Mouse (Mus musculus) CH12.LX (cell line): ENCODE results near the gene Hes6.

Experiments
- BHLHE40 ChIP-seq: IDR thresholded peaks from 2 replicates; pipeline ENCODE4 v1.6.1; 2011; ENCODE audit warnings: mild to moderate bottlenecking, low read depth, low read length, improper control_type of control experiment
- CHD2 ChIP-seq: IDR thresholded peaks from 2 replicates; pipeline ENCODE4 v1.6.1; 2011; ENCODE audit warnings: low read length, improper control_type of control experiment
- CTCF ChIP-seq, 2 experiments: IDR thresholded peaks in 1 of 2; conservative IDR thresholded peaks in 1 of 2; 2 replicates each; pipeline ENCODE4 v1.5.1; 2011 to 2012; ENCODE audit warnings: low read depth in 2 of 2, low read length in 2 of 2, improper control_type of control experiment in 1 of 2, inconsistent platforms in 1 of 2, mild to moderate bottlenecking in 1 of 2, moderate library complexity in 1 of 2
- E2F4 ChIP-seq: IDR thresholded peaks from 2 replicates; pipeline ENCODE4 v1.6.1; 2011; ENCODE audit warnings: low read depth, low read length, improper control_type of control experiment; ENCODE audit not compliant: insufficient replicate concordance
- EP300 ChIP-seq: IDR thresholded peaks from 2 replicates; pipeline ENCODE4 v1.6.1; 2011; ENCODE audit warnings: low read length, improper control_type of control experiment
- JUN ChIP-seq: IDR thresholded peaks from 2 replicates; pipeline ENCODE4 v1.6.1; 2011; ENCODE audit warnings: low read depth, mild to moderate bottlenecking, low read length, improper control_type of control experiment, moderate library complexity; ENCODE audit not compliant: insufficient read depth
- MEF2A ChIP-seq: IDR thresholded peaks from 2 replicates; pipeline ENCODE4 v1.6.1; 2014; ENCODE audit warnings: low read depth, mild to moderate bottlenecking, inconsistent platforms, low read length, improper control_type of control experiment, borderline replicate concordance
- MXI1 ChIP-seq: IDR thresholded peaks from 2 replicates; pipeline ENCODE4 v1.6.1; 2011; ENCODE audit warnings: mild to moderate bottlenecking, low read depth, low read length, improper control_type of control experiment
- MYC ChIP-seq: IDR thresholded peaks from 2 replicates; pipeline ENCODE4 v1.6.1; 2011; ENCODE audit warnings: low read depth, mild to moderate bottlenecking, improper control_type of control experiment, low read length
- NRF1 ChIP-seq: IDR thresholded peaks from 2 replicates; pipeline ENCODE4 v1.6.1; 2014; ENCODE audit warnings: low read depth, mild to moderate bottlenecking, inconsistent platforms, low read length, improper control_type of control experiment, moderate library complexity
- POLR2A ChIP-seq: IDR thresholded peaks from 2 replicates; pipeline ENCODE4 v1.6.1; 2011; ENCODE audit warnings: low read depth, mild to moderate bottlenecking, improper control_type of control experiment, low read length
- SMC3 ChIP-seq: IDR thresholded peaks from 2 replicates; pipeline ENCODE4 v1.6.1; 2011; ENCODE audit warnings: low read depth, low read length, improper control_type of control experiment
- ZKSCAN1 ChIP-seq: IDR thresholded peaks from 2 replicates; pipeline ENCODE4 v1.6.1; 2012; ENCODE audit warnings: low read depth, inconsistent platforms, low read length, improper control_type of control experiment, borderline replicate concordance

DNA sequence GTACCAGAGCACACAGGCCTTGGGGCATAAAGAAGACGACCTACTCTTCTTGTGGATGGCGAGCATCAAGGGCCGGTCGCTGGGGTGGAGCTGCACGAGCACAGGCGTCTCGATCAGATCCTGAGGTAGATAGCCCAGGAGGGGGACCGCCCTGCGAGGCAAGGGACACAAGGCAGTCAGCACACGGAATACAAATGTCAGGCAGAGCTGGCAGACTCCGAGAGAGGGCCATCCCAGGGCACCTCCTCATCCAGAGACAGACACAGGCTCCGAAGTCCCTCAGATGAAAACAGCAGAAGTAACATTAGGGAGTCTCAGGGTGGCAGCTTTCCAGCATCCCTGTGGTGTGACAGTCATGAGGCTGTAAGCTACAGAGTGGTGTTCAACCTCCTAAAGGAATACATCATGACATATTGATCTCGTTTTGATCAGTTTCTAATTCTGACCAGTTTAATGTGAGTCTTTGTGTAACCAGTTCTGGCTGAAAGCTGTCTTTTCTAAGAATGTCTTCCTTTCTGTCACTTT is 21.8 kb upstream of the Hes6 start:
- TF ChIP-seq EP300 (no peak), POLR2A (no peak), MEF2A (no peak), E2F4 (no peak), NRF1 (no peak), BHLHE40 (no peak), CTCF (conservative IDR thresholded peaks at IDR 0.05 in 1 of 2, IDR thresholded peaks at IDR 0.05 in 1 of 2; ENCODE audit: low read depth in 2 of 2, low read length in 2 of 2) (no peak), MXI1 (no peak), CHD2 (no peak), SMC3 (no peak), MYC (no peak), JUN (no peak), ZKSCAN1 (no peak)
